Comparison of ENCODE assay signal across 31 mouse cellular contexts in the genomic region with DNA sequence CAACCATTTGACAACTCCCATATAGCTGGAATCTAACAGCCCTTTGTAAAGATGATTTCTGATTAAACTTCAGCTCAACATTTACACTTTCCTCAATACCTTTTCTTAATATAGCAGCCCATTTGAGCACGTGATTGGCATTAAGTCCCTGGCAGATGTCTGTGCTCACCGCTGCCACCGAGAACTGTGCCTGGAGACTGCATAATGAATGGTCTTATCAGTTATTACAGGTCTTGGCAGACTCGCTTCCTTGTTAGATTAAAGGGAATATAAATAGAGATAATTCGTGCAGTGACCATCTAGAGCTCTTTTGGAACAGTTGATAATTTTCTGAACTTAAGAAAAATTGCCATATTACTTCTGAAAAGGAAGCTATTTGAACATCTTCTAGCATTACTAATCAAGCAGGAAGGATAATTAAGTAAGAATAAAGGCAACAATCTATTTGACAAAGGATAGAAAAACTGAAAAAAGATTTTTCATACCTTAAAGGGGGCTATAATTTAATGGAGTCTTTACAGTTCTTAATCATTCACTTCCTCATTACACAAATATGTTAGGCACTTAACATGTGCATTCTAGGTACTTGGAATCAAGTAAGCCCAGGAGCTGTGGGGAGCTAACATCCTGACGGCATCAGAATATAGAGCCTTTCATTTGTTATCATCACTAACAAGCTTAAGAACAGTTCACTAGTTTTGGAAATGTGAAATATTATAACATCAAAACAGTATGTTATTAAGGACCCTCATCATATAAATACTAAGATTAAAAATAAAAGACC.
A peak's percentile ranks its signal among the peaks of the same experiment; 100 is the strongest.
DNase-seq lines count a peak whose midpoint lies in the region; ATAC-seq and TF ChIP-seq lines count a peak whose summit lies in the region.
"Had no signal": no experiment of that assay in that cellular context is flagged by ENCODE, and none has a peak within 500 bp of the region (broad histone marks: within the 10 kb centered on the region; RNA-seq: fewer than 3 reads in every experiment).

No protein-coding gene starts in this region.

- H3K4me3 ChIP-seq in stomach, embryonic 15.5 days (replicated peaks), result no peak overlapping the region
- no peak overlapping the region for H3K4me3 ChIP-seq in stomach, postnatal 0 days (ENCODE audit: low read depth, low read length)
- H3K4me3 ChIP-seq in hindbrain, embryonic 12.5 days, result no peak overlapping the region
- H3K4me3 ChIP-seq: embryonic facial prominence, embryonic 12.5 days; forebrain, embryonic 10.5 days; limb, embryonic 12.5 days; liver, embryonic 15.5 days; neural tube, embryonic 13.5 days had no signal

- DNase-seq in heart, adult 8-10 months (ENCODE audit: low spot score), result peak; percentile 9
- no peak for DNase-seq in heart, postnatal 36 days
- DNase-seq in stomach, postnatal 0 days (ENCODE audit: low spot score), result no peak
- DNase-seq in left cerebral cortex, adult 8-10 months (ENCODE audit: low spot score in 2 of 2), result no peak
- no peak for DNase-seq in layer of hippocampus, postnatal 25 days (ENCODE audit: extremely low spot score in 1 of 2, low spot score in 1 of 2)
- DNase-seq: adrenal gland, adult 2 months; adrenal gland, postnatal 36 days; cerebellum, adult 8-10 months; cerebellum, postnatal 25 days; embryo, embryonic 11 days; forebrain, postnatal 0 days; gastrocnemius, postnatal 10 days; heart, postnatal 4 days; kidney, postnatal 14 days; layer of hippocampus, adult 9-11 months; lung, embryonic 14.5 days; lung, postnatal 14 days; right cerebral cortex, postnatal 25 days; thymus, adult 18-20 months; thymus, postnatal 25 days had no signal

- intact Hi-C loops in heart, postnatal 36 days (cut with DNase I), result no loop called here

- no peaks in the 10 kb centered on the region for H3K9me3 ChIP-seq in stomach, embryonic 15.5 days
- no peaks in the 10 kb centered on the region for H3K9me3 ChIP-seq in stomach, postnatal 0 days (ENCODE audit: control insufficient read depth, low read length)
- H3K9me3 ChIP-seq in hindbrain, embryonic 12.5 days (replicated peaks), result no peaks in the 10 kb centered on the region
- H3K9me3 ChIP-seq: embryonic facial prominence, embryonic 12.5 days; forebrain, embryonic 10.5 days; limb, embryonic 12.5 days; liver, embryonic 15.5 days; neural tube, embryonic 13.5 days had no signal

- no peaks in the 10 kb centered on the region for H3K36me3 ChIP-seq in stomach, embryonic 15.5 days
- H3K36me3 ChIP-seq in stomach, postnatal 0 days (ENCODE audit: control insufficient read depth, insufficient read depth, low read length), result no peaks in the 10 kb centered on the region
- no peaks in the 10 kb centered on the region for H3K36me3 ChIP-seq in hindbrain, embryonic 12.5 days
- H3K36me3 ChIP-seq: embryonic facial prominence, embryonic 12.5 days; forebrain, embryonic 10.5 days; limb, embryonic 12.5 days; liver, embryonic 15.5 days; neural tube, embryonic 13.5 days had no signal

- no peak for TF ChIP-seq EP300 in stomach, postnatal 0 days (optimal IDR thresholded peaks at IDR 0.05)

- H3K4me1 ChIP-seq in stomach, embryonic 15.5 days, result no peaks in the 10 kb centered on the region
- no peaks in the 10 kb centered on the region for H3K4me1 ChIP-seq in stomach, postnatal 0 days (replicated peaks; ENCODE audit: control insufficient read depth, insufficient read depth)
- no peaks in the 10 kb centered on the region for H3K4me1 ChIP-seq in hindbrain, embryonic 12.5 days
- H3K4me1 ChIP-seq: embryonic facial prominence, embryonic 12.5 days; limb, embryonic 12.5 days; liver, embryonic 15.5 days had no signal

- H3K27me3 ChIP-seq in stomach, embryonic 15.5 days (replicated peaks), result no peaks in the 10 kb centered on the region
- no peaks in the 10 kb centered on the region for H3K27me3 ChIP-seq in stomach, postnatal 0 days (ENCODE audit: control insufficient read depth, insufficient read depth, low read length)
- H3K27me3 ChIP-seq in hindbrain, embryonic 12.5 days, result no peaks in the 10 kb centered on the region
- H3K27me3 ChIP-seq: embryonic facial prominence, embryonic 12.5 days; limb, embryonic 12.5 days; liver, embryonic 15.5 days; neural tube, embryonic 13.5 days had no signal

- H3K4me2 ChIP-seq in stomach, embryonic 15.5 days, result no peak overlapping the region
- H3K4me2 ChIP-seq in stomach, postnatal 0 days (replicated peaks; ENCODE audit: low read depth), result no peak overlapping the region
- H3K4me2 ChIP-seq in hindbrain, embryonic 12.5 days (replicated peaks), result no peak overlapping the region
- H3K4me2 ChIP-seq: embryonic facial prominence, embryonic 12.5 days; heart, embryonic 11.5 days; limb, embryonic 12.5 days; liver, embryonic 15.5 days; lung, embryonic 14.5 days; neural tube, embryonic 13.5 days had no signal

- peak; percentile 35; the same call in 1 of the 2 replicates for ATAC-seq in stomach, embryonic 15.5 days (ENCODE audit: insufficient read depth, low FRiP score, low read depth)
- ATAC-seq in stomach, postnatal 0 days (ENCODE audit: low FRiP score, low TSS enrichment), result no peak
- peak; percentile 73 for ATAC-seq in megakaryocyte progenitor cell, adult 5-6 weeks (replicated peaks; ENCODE audit: poor library complexity)
- no peak for ATAC-seq in hindbrain, embryonic 12.5 days (ENCODE audit: low FRiP score)
- ATAC-seq: activated CD4-positive, CD25-positive, alpha-beta regulatory T cell, adult 4 months; forebrain, postnatal 0 days; hindbrain, embryonic 16.5 days had no signal

- H3K9ac ChIP-seq in stomach, embryonic 15.5 days, result no peak overlapping the region
- H3K9ac ChIP-seq in stomach, postnatal 0 days (ENCODE audit: low read length), result no peak overlapping the region
- H3K9ac ChIP-seq in hindbrain, embryonic 12.5 days, result no peak overlapping the region
- H3K9ac ChIP-seq: embryonic facial prominence, embryonic 12.5 days; forebrain, postnatal 0 days; limb, embryonic 12.5 days; liver, embryonic 15.5 days; lung, embryonic 14.5 days; neural tube, embryonic 13.5 days had no signal

- TF ChIP-seq CTCF in stomach, postnatal 0 days (IDR thresholded peaks at IDR 0.05; ENCODE audit: low read depth), result no peak

- 41% methylated on average over 6 of the region's 6 CpGs for WGBS in stomach, embryonic 15.5 days
- WGBS in stomach, postnatal 0 days, result 44% methylated on average over 6 of the region's 6 CpGs
- WGBS in hindbrain, embryonic 12.5 days, result 65% methylated on average over 6 of the region's 6 CpGs

- no peak overlapping the region for H3K27ac ChIP-seq in stomach, embryonic 15.5 days
- H3K27ac ChIP-seq in stomach, postnatal 0 days (replicated peaks), result no peak overlapping the region
- no peak overlapping the region for H3K27ac ChIP-seq in hindbrain, embryonic 12.5 days
- H3K27ac ChIP-seq: embryonic facial prominence, embryonic 12.5 days; forebrain, embryonic 10.5 days; limb, embryonic 12.5 days; liver, embryonic 15.5 days; neural tube, embryonic 13.5 days had no signal

Comparison
In these comparisons a context has a peak if more than half of its experiments do, and no peak if none do; other contexts are left out.
1. ATAC-seq: peak in stomach, embryonic 15.5 days (single experiment) and megakaryocyte progenitor cell, adult 5-6 weeks (single experiment); none in stomach, postnatal 0 days (single experiment) and hindbrain, embryonic 12.5 days (single experiment).